Mouse (Mus musculus): Measurements from ENCODE around the gene Batf.
"Not testable (repeated sequence)": the region's sequence is repeated elsewhere in the genome, so short reads cannot be mapped to it uniquely, and the experiment has no call there.

DNA sequence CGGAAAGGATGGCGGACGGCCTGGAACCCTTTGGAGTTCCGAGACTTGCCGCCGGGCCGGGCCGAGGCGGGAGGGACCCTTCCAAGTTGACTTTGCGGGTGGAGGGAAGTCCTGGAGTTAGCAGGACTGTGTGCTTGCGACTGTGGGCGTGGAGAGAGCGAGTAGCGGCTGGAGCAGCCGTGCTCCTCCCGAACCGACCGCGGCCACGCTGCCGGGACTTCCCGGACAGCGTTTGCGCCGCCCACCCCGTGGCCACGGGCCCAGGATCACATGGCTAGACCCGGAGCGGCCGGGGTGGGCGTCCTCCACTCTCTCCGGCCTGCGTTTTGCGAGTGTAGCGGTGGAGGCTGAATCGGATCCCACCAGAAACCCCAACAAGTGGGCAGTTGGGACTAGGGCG lies 11.7 kb downstream of the Batf start:
- TF ChIP-seq CTCF, POLR2A (IDR thresholded peaks at IDR 0.05; ENCODE audit: insufficient read depth, low read depth, low read length): not testable (repeated sequence)
